Mouse (Mus musculus) thymus, postnatal 25 days (tissue): ENCODE results near the gene Grhl3.

Experiments
- DNase-seq: peaks from one replicate; pipeline ENCODE4 v3.0.0; 2022

Grhl3 gene

DNA sequence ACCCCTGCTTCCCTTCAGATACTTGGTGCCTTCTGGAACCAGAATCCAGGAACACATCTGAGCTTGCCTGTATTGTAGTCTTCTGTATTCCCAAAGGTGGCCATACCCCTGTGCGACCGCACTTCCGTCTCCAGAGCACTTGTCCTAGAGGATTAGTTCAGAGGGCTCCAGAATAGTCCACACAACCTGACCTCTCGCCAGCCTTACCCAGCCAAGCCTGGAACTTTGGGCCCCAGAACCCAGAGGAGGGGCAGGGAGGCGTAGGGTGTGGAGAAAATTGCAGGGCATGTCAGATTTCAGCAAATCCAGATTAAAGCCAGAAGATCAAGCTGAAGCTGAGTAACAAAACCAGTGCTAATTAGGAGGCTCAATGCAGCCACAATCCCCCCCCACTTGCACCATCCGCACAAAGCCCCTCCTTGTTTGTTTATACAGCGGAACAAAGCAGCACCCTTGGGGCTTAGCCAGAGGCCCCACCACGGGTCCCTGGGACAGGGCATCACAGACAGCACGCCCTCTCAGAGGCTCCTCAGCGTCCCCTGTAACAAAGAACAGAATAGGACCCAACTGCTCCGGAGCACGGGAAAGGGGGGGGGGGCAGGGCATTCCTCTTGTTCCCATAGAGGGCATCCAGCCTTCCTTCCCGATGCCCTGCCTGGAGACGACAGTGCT lies 47.3 kb downstream of the Grhl3 start:
- DNase-seq, result no peak

DNA sequence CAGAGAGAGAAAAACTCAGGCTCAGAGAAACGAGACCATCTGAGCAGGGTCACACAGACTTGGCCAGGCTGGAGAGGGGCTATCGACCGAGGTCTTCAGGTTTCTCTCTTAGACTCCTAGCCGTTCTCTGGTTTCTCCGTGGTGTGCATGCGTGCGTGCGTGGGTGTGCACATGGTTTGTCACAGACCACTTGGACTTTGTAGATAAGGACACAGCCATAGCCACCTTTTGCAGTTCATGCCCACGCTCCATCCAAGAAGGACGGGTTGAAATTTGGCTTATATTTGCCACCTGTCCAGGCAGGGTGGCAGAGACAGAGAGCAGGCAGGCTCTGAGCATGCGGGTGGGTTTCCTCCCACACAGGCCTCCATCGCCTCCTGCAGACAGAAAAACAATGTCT lies 48.4 kb downstream of the Grhl3 start:
- no peak for DNase-seq

GRCm38 (mm10) chr4:135523939-135524338 lies 49.5 kb downstream of the Grhl3 start:
- no peak for DNase-seq

DNA sequence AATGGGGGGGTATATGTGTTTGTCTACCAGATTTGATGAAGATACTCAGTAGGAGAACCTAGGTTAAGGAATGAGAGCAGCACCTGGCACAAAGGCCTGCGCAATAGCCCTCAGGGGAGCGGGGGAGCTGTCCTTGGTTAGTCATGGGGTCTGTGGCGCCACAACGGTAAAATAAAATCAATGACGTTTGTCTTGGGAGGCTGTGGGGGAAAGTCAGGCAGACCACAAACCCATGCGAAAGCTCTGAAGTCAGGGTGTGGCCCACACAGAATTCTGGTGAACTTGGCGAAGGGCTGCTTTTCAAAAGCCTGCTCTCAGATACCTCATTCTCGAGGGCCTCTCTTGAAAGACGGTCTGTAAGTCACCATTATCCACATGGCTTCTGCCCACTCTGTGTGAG lies 53.0 kb downstream of the Grhl3 start:
- no peak for DNase-seq

DNA sequence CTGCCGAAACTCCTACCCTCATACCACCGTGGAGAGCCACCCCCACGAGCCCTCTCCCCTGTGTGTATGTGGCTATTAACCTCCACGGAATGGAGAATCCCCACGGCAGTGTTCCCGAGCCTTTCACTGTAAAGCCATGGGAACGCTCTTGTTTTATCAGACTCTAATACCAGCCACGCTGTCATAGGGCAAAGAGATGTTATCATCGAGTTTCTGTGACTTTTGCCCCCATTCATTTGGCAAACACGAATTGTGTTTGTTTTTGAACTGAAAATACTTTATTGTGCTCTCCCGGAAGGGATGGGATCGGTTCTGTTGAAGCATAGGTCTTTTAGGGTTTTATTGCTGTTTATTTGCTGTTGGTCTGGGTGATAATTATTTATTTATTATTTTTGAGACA lies 55.3 kb downstream of the Grhl3 start:
- DNase-seq, result no peak

DNA sequence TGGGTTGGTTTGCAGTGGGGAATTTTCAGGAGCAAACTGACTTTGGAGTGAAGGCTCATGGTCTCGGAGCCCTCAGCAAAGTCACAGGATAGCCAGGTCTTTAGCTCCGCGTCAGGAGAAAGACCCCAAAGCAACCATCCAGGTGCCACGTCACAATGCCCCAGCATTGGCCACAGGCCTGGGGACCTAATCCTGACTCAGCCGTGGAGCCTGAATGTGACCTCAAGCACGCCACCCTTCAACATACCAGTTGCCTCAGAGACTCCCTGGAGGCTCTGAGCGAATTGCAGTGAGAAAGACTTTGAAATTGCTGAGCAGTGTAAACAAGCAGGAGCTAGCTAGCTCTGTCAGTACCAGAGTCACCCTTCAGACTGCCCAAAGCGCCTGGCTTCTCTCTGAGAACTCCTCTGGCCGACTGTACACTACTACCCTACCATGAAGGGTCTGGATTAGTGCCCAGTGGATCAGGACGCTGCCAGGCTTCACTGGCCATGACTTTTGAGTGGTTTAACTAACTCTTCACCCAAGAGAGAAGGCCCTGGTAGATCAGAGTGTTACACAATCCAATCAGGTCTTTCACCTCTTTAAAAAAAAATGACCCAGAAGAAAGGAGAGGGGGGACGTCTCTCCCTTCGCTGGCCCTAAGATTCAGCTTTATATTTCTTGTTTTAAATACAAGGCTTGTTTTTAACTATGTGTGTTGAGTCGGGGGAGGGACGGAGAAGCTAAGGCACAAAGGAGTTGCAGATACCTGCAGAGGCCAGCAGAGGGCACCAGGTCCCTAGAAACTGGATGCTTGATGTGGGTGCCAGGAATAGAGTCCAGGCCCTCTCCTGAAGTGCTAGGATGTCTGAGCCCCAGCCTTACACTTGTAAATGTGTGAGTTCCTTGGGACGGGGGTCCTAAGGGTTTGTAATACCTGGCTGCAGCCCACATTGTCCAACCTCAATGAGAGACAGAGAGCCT lies 56.8 kb downstream of the Grhl3 start:
- DNase-seq, result peak; percentile 67

DNA sequence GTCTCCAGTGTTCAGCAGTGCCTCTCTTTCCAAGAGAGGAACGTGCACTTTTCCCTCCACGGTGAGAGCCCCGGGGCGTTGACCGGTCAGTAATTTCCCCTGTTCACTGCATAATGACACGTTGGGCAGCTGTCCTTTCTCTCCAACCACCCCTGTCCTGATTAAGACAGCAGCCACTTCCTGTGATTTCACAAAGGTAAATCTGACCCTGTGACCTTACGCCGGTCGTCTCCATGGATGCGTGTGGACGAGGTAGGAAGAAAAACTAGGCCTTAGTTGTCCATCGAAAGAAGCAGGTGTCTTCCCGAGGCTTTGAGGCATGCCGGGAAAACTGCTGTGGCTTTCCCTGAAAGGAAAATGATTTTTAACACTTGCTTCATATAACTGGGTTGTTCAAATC lies 58.5 kb downstream of the Grhl3 start:
- DNase-seq, result no peak

GRCm38 (mm10) chr4:135513865-135514264 lies 59.6 kb downstream of the Grhl3 start:
- no peak for DNase-seq

DNA sequence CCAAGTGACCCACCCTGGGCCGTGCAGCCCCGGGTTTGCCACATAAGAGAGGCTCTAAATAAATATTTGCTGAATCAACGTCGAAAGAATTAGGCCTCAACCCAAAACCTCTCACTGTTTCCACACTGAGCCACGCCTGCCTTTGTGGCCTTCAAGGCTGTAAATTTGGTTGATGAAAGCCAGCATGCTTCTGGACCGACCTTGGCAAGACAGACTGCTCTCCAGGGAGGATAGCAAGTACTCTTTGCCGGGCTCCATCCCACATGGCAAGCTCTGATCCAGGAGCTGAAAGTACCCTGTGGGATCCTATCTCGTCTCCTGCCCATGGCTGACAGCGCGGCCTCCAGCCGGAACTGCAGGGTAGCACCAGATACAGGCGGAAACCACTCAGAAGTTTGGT lies 63.9 kb downstream of the Grhl3 start:
- DNase-seq, result no peak

- peak; percentile 62 for DNase-seq
Observed at GRCm38 (mm10) chr4:135508419-135509039, 64.9 kb downstream of the Grhl3 start.

GRCm38 (mm10) chr4:135507547-135508350 lies 65.7 kb downstream of the Grhl3 start:
- DNase-seq, result peak; percentile 23

DNA sequence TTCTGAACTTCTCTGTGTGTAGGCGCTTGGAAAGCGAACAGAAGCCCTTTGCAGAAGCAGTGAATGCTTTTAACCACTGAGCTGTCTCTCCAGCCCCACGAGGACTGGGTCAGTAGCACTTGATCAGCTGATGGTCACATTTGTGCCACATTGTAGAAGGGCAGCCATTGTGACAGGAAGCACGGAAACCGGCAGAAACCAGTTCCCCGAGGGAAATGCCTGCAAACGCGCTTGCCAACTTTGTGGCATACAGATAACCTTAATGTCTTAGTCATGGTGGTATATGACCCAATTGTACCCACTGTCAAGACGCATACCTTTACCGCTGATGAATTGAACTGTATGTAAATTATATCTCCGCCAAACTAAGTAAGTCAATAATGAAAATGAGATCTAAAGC lies 67.6 kb downstream of the Grhl3 start:
- DNase-seq, result no peak

DNA sequence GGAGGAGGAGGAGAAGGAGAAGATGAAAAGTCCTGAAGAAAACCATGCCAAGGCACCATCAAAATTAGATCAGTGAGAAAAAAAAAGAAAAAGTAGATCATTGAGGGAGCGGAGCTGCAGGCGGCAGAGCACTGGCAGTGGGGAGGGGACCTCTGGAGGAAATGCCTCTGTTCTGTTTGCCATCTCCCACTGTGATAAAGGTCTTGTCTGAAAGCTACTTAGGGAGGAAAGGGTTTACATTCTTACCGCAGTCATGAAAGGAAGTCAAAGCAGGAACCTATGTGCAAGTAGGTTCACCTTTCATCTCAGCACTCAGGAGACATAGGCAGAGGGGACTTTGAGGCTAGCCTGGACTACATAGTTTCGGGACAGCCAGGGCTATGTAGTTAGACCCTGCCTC lies 71.8 kb downstream of the Grhl3 start:
- peak; percentile 12 for DNase-seq

DNA sequence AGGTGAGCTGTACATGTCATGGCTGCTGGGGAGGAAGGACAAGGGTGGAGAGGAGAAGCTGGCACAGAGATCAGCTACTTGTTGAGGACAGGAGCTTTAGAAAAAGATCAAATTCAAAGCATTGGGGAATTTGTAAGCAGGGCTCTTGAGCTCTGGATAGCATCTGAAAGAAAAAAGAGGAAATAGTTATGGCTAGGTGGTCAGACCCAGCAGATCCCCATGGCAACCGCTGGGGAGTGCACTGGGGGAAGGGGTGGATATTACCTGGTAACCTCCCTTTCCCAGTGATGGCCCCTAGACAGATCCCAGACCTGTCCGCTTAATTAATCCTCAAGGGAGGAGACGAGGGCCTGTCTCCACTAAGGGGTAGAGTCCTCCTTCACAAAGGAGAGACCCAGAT lies 73.6 kb downstream of the Grhl3 start:
- no peak for DNase-seq

DNA sequence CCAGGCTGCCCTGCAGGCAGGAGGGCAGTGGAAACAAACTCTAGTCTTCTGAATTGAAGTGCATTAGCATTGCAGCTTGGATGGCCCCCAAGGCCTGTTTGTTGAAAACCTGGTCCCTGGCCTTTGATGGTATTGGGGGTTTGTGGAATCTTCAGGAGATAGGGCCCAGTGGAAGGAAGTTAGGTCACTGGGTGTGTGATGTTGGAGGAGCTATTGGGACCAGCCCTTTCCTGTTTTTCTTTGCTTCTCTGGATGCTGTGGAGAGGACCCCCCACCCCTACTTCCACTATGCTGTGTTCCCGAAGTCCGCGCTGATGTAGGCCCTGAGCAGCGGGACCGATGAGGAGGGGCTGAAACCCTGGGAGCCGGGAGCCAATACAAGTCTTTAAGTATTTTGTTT lies 75.3 kb downstream of the Grhl3 start:
- no peak for DNase-seq

GRCm38 (mm10) chr4:135495810-135496209 lies 77.6 kb downstream of the Grhl3 start:
- DNase-seq, result no peak

- no peak for DNase-seq
Observed at GRCm38 (mm10) chr4:135495397-135495791, 78.0 kb downstream of the Grhl3 start.

- DNase-seq, result peak; percentile 88
Observed at GRCm38 (mm10) chr4:135494521-135495396, 78.7 kb downstream of the Grhl3 start, which contains the start of the genes Stpg1 and Nipal3. TSS of gene Stpg1 (plus strand) at chr4:135494790. TSS of gene Nipal3 (minus strand) at chr4:135495038.

GRCm38 (mm10) chr4:135493691-135494520 lies 79.5 kb downstream of the Grhl3 start:
- peak; percentile 50 for DNase-seq

GRCm38 (mm10) chr4:135493271-135493670 lies 80.2 kb downstream of the Grhl3 start:
- DNase-seq, result no peak
